Mouse (Mus musculus) kidney, embryonic 14.5 days (tissue): ENCODE measurements around the gene Timm50. TPM values are rescaled to one million over a fixed set of nuclear protein-coding genes. Genes with fewer than 3 reads are reported as not detected.

Experiments used
- ATAC-seq: fragments of 200-750 bp; cut with Nextera tagmentation; 2 replicates; pipeline ENCODE4 v1.8.0; 2017; ENCODE audit warnings: moderate number of reproducible peaks, mild to moderate bottlenecking, moderate TSS enrichment, moderate library complexity; ENCODE audit not compliant: low FRiP score, low TSS enrichment
- H3K27ac ChIP-seq: fragments of 300-500 bp; sonication (generic); 2 replicates; pipeline ENCODE4 v1.5.1; 2014; ENCODE audit warnings: low read depth, mild to moderate bottlenecking, low read length, moderate library complexity, mixed read lengths
- H3K27me3 ChIP-seq: fragments of 300-500 bp; sonication (generic); 2 replicates; pipeline ENCODE4 v1.6.1; 2014; ENCODE audit warnings: mild to moderate bottlenecking, low read length; ENCODE audit not compliant: control insufficient read depth, insufficient read depth
- H3K36me3 ChIP-seq: fragments of 300-500 bp; sonication (generic); 2 replicates; pipeline ENCODE4 v1.6.1; 2014; ENCODE audit warnings: low read length, mixed read lengths; ENCODE audit not compliant: control insufficient read depth, insufficient read depth
- H3K4me1 ChIP-seq: fragments of 300-500 bp; sonication (generic); 2 replicates; pipeline ENCODE4 v1.6.1; 2014; ENCODE audit warnings: low read length, mixed read lengths; ENCODE audit not compliant: control insufficient read depth, insufficient read depth
- H3K4me2 ChIP-seq: fragments of 300-500 bp; sonication (generic); replicated peaks from 2 replicates; pipeline ENCODE4 v1.6.1; 2014; ENCODE audit warnings: low read depth, mild to moderate bottlenecking, low read length
- H3K4me3 ChIP-seq: fragments of 300-500 bp; sonication (generic); 2 replicates; pipeline ENCODE4 v1.5.1; 2014; ENCODE audit warnings: mild to moderate bottlenecking, low read length
- H3K9ac ChIP-seq: fragments of 300-500 bp; sonication (generic); 2 replicates; pipeline ENCODE4 v1.6.1; 2014; ENCODE audit warnings: low read depth, mild to moderate bottlenecking, low read length, moderate library complexity
- H3K9me3 ChIP-seq: fragments of 300-500 bp; sonication (generic); 2 replicates; pipeline ENCODE4 v1.6.1; 2016; ENCODE audit warnings: low read length; ENCODE audit not compliant: control insufficient read depth
- WGBS: fragments of 180-500 bp; shearing (Covaris S2); extraction: QIAGEN DNeasy Blood & Tissue Kit; methylation state at CpG from one replicate; pipeline ENCODE4 v1.1.7; 2014; 5-methylcytosine and 5-hydroxymethylcytosine counted together
- polyA plus RNA-seq: library from polyadenylated mRNA; unstranded; fragments of >200 nt; fragmentation: Nextera tagmentation; extraction: Ambion mirVana; gene quantifications from 2 replicates; pipeline ENCODE4 v1.2.1, GENCODE M21; 2014

Gene Timm50
- polyA plus RNA-seq, 1 experiment from 2014 or later: 191 TPM

GRCm38 (mm10) chr7:28311151-28311925 lies 534 bp downstream of the Timm50 start:
- ATAC-seq: peak; percentile 41
- peak overlapping the region; percentile 88 for H3K4me3 ChIP-seq
- no peak overlapping the region for H3K27ac ChIP-seq
- H3K9ac ChIP-seq: peak overlapping the region; percentile 90
- H3K4me2 ChIP-seq: peak overlapping the region; percentile 85
- H3K27me3 ChIP-seq: no peaks in the 10 kb centered on the region
- peaks cover 63% of the 10 kb centered on the region for H3K36me3 ChIP-seq
- 6% methylated on average over 35 of the region's 35 CpGs for WGBS
- H3K4me1 ChIP-seq: peaks cover 6% of the 10 kb centered on the region
- no peaks in the 10 kb centered on the region for H3K9me3 ChIP-seq

DNA sequence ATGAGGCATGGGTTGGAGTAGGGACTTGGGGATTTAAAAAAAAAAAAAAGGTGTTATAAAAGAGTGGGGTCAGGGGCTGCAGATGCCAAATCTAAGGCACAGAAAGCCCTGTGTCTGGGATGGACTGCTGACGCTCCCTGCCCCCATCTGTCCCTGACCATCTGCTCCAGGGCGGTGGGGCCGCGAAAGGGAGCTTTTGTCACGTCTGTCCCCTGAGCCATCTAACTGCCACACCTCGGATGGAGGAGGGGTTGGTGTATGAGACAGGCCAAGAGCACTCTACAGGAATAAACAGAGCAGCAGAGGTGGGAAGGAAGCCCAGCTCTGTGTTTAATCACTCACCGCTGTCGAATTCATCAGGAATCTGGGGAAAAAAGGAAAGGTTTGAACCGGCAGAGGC lies 2.1 kb downstream of the Timm50 start:
- H3K9me3 ChIP-seq: no peaks in the 10 kb centered on the region
- no peak overlapping the region for H3K4me3 ChIP-seq
- no peaks in the 10 kb centered on the region for H3K27me3 ChIP-seq
- H3K4me2 ChIP-seq: no peak overlapping the region
- no peak overlapping the region for H3K9ac ChIP-seq
- 24% methylated on average over 9 of the region's 9 CpGs for WGBS
- ATAC-seq: no peak
- H3K4me1 ChIP-seq: peaks cover 6% of the 10 kb centered on the region
- peaks cover 63% of the 10 kb centered on the region for H3K36me3 ChIP-seq
- H3K27ac ChIP-seq: no peak overlapping the region

- ATAC-seq: no peak
Observed at GRCm38 (mm10) chr7:28306216-28306615, 5.7 kb downstream of the Timm50 start.

DNA sequence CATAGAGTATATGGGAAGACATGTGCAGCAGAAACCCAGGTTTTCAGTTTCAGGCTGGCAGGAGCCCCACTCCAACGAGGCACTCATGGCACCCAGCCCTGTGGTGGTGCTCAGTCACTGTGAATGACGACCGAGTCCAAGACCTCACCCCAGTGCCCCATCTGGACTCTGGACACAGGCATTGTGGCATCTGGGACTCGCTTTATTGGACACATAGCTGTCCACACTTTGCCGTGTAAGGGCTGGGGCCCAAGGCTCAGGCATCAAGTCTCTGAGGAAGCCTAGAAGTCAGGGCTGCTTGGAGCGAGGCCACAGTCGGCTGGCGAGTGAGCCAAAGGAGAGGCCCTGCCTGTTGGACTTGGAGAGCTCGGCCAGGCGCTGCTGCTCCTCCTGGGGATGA lies 6.2 kb downstream of the Timm50 start:
- WGBS: 90% methylated on average over 10 of the region's 10 CpGs
- no peak overlapping the region for H3K9ac ChIP-seq
- peaks cover under 1% of the 10 kb centered on the region; the same call in 1 of the 2 replicates for H3K4me1 ChIP-seq
- peaks cover 15% of the 10 kb centered on the region for H3K27me3 ChIP-seq
- H3K27ac ChIP-seq: no peak overlapping the region
- H3K36me3 ChIP-seq: peaks cover 55% of the 10 kb centered on the region
- no peaks in the 10 kb centered on the region for H3K9me3 ChIP-seq
- H3K4me3 ChIP-seq: no peak overlapping the region
- no peak overlapping the region for H3K4me2 ChIP-seq
- no peak for ATAC-seq

More at GRCm38 (mm10) chr7:28306216-28306615, 5.7 kb downstream of the Timm50 start:
- no peak overlapping the region for H3K9ac ChIP-seq
- peaks cover 55% of the 10 kb centered on the region for H3K36me3 ChIP-seq
- no peak overlapping the region for H3K4me2 ChIP-seq
- no peak overlapping the region for H3K27ac ChIP-seq
- H3K4me1 ChIP-seq: peaks cover 6% of the 10 kb centered on the region
- no peak overlapping the region for H3K4me3 ChIP-seq
- 93% methylated on average over 8 of the region's 8 CpGs for WGBS
- H3K27me3 ChIP-seq: peaks cover 10% of the 10 kb centered on the region
- no peaks in the 10 kb centered on the region for H3K9me3 ChIP-seq

DNA sequence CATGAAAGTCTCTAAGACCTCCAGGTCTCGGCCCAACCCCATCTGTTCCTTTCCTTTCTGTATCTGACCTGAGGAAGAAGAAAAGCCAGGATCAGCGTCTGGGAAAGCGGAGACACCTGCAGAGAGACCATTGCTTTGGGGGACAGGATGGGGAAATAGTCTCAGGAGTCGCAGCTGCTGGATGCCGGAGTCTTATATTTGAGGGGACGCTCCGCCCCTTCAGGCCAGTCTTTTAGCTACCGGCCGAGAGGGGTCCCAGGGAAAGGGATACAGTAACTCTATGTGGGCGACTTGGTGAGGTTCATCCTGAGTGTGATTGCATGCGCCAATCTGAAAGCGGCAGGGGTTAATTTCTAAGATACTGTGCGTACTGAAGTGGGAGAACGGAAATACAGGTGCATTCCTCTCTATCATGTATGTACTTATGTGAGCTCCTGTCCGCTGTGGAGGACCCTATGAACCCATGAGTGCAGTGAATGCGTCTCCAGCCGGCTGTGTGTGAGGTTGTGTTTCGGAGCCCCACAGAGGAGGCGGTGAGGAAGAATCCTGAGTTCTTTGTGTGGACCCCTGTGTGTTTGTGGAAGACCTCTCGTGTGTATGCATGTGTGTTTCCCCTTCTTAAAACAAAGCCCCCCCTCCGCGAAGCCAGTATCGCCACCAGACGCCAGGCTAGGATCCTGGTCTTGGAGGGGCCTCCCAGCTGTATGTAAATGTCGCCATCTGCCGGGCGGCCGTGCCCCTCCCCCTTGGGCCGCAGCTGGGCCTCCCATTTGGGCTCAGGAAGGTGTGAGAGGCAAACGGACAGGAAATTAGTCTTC lies 10.0 kb downstream of the Timm50 start, which contains the start of gene Dll3:
TSS of gene Dll3 (minus strand) at position 623 of the 818 bp plus-strand sequence.
- 1% methylated on average over 30 of the region's 30 CpGs for WGBS
- Histone ChIP-seq H3K36me3 (peaks cover 21% of the 10 kb centered on the region), H3K4me3 (peak within 1 kb of the TSS; percentile 20), H3K9ac (no peak within 1 kb of the TSS), H3K9me3 (no peaks in the 10 kb centered on the region), H3K27ac (no peak within 1 kb of the TSS), H3K4me1 (no peaks in the 10 kb centered on the region; the same call in 1 of the 2 replicates), H3K27me3 (peaks cover 41% of the 10 kb centered on the region), H3K4me2 (peak within 1 kb of the TSS; percentile 35)
- peak; percentile 51 for ATAC-seq

- peak overlapping the region; percentile 12; the same call in 1 of the 2 replicates for H3K9ac ChIP-seq
Observed at GRCm38 (mm10) chr7:28298837-28299625, 12.8 kb downstream of the Timm50 start.

GRCm38 (mm10) chr7:28294481-28294880 lies 17.4 kb downstream of the Timm50 start:
- no peaks in the 10 kb centered on the region for H3K9me3 ChIP-seq
- H3K4me1 ChIP-seq: peaks cover 4% of the 10 kb centered on the region; the same call in 1 of the 2 replicates
- H3K9ac ChIP-seq: peak overlapping the region; percentile 58; the same call in 1 of the 2 replicates
- peaks cover 60% of the 10 kb centered on the region for H3K27me3 ChIP-seq
- H3K36me3 ChIP-seq: no peaks in the 10 kb centered on the region
- H3K27ac ChIP-seq: no peak overlapping the region
- peak; percentile 51; the same call in 1 of the 2 replicates for ATAC-seq
- peak overlapping the region; percentile 88 for H3K4me2 ChIP-seq
- WGBS: 2% methylated on average over 51 of the region's 63 CpGs
- peak overlapping the region; percentile 56 for H3K4me3 ChIP-seq

More at GRCm38 (mm10) chr7:28298837-28299625, 12.8 kb downstream of the Timm50 start:
- Histone ChIP-seq H3K27me3 (peaks cover 50% of the 10 kb centered on the region), H3K4me3 (no peak overlapping the region), H3K36me3 (no peaks in the 10 kb centered on the region), H3K4me2 (peak overlapping the region; percentile 6), H3K9me3 (no peaks in the 10 kb centered on the region), H3K4me1 (peaks cover 4% of the 10 kb centered on the region; the same call in 1 of the 2 replicates), H3K27ac (no peak overlapping the region)
- ATAC-seq: no peak
- WGBS: 18% methylated on average over 43 of the region's 43 CpGs
